Mouse (Mus musculus) erythroblast, embryonic 14.5 days (primary cell): Measurements from ENCODE around the gene Snx14. TPM values are rescaled to one million over a fixed set of nuclear protein-coding genes. Genes with fewer than 3 reads are reported as not detected.

ENCODE experiments used
- H3K27me3 ChIP-seq: 2 replicates; pipeline ENCODE4 v1.6.1; 2012; ENCODE audit warnings: inconsistent platforms; ENCODE audit not compliant: control insufficient read depth
- H3K36me3 ChIP-seq: 2 replicates; pipeline ENCODE4 v1.6.1; 2012; ENCODE audit warnings: mild to moderate bottlenecking, inconsistent platforms; ENCODE audit not compliant: control insufficient read depth
- H3K4me1 ChIP-seq: 2 replicates; pipeline ENCODE4 v1.6.1; 2012; ENCODE audit warnings: inconsistent platforms; ENCODE audit not compliant: control insufficient read depth
- H3K4me3 ChIP-seq: replicated peaks from 2 replicates; pipeline ENCODE3; 2012; ENCODE audit warnings: moderate library complexity, mild to moderate bottlenecking, inconsistent platforms
- H3K9me3 ChIP-seq: 2 replicates; pipeline ENCODE4 v1.6.1; 2012; ENCODE audit warnings: low read length, inconsistent platforms, mixed read lengths; ENCODE audit not compliant: control insufficient read depth
- GATA1 ChIP-seq: IDR thresholded peaks from 2 replicates; pipeline ENCODE4 v1.6.1; 2012; ENCODE audit warnings: low read length, inconsistent platforms, mixed read lengths
- TAL1 ChIP-seq: IDR thresholded peaks from 3 replicates; pipeline ENCODE4 v1.6.1; 2012; ENCODE audit warnings: low read length, inconsistent platforms, mixed read lengths
- polyA plus RNA-seq: library from polyadenylated mRNA; stranded (reverse); fragments of >175 nt; gene quantifications from 2 replicates; pipeline ENCODE4 v1.2.3, GENCODE M21; 2012

The Snx14 gene
- polyA plus RNA-seq, 1 experiment = 0.13 TPM

DNA sequence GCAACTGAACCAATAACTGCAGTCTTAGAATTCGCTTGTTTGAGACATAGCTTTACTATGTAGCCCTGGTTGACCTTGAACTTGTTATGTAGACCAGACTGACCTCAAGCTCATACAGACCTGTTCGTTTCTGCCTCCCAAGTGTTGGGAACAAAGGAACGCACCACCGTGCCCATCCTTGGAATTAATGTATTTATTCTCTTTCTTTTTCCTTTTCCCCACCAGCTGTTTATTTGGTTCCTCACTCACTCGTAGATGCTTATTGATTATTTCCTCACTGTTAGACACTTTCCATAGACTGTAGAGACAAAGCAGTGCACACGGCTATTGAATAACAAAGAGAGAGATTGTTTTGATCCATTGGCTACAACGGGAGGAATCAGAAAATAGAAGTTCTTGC lies 96.5 kb downstream of the Snx14 start:
- no peaks in the 10 kb centered on the region for H3K9me3 ChIP-seq
- H3K4me1 ChIP-seq = no peaks in the 10 kb centered on the region
- H3K36me3 ChIP-seq = no peaks in the 10 kb centered on the region
- H3K27me3 ChIP-seq = no peaks in the 10 kb centered on the region
- H3K4me3 ChIP-seq = no peak overlapping the region
- TF ChIP-seq TAL1 (no peak), GATA1 (no peak)

DNA sequence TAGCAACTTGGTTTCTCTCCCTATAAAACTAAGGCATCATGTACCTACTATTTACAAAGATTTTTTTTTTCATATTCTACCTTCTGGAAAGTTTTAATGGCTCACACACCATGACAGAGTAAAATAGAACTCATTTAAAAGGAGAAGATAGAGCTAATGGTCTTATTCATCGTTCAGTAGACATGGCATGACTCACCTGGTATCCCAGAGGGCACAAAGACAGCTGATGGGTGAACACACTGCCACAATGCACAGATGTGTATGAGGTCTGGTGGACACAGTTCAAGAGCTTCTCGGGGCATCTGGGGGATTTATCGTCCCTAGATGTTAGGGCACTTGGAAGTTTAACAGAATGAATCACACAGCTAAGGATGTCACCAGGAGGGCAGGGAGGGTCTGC lies 97.9 kb downstream of the Snx14 start:
- H3K9me3 ChIP-seq = no peaks in the 10 kb centered on the region
- no peaks in the 10 kb centered on the region for H3K4me1 ChIP-seq
- no peaks in the 10 kb centered on the region for H3K27me3 ChIP-seq
- no peak for TF ChIP-seq TAL1
- TF ChIP-seq GATA1 = no peak
- H3K36me3 ChIP-seq = no peaks in the 10 kb centered on the region
- no peak overlapping the region for H3K4me3 ChIP-seq

DNA sequence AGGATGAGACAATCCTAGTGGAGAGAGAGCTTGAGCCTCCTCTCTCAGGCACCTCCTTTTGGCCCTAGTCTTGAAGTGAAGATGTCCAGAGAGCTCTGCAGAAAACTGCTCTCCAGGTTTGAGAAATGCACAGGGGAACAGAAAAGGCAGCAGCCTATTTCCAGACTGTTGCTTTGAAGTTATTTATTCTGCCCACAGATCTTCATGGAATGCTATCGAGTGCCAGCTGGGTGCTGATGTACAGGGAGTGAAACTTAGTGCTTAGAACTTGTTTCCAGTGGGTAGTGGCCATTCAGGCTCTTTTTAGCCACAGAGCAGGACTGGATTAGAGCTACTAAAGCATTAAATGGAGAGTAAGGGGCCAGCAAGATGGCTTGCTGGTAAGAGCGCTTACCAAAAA lies 102.9 kb downstream of the Snx14 start:
- Histone ChIP-seq H3K27me3 (no peaks in the 10 kb centered on the region), H3K4me3 (no peak overlapping the region), H3K36me3 (no peaks in the 10 kb centered on the region), H3K9me3 (no peaks in the 10 kb centered on the region), H3K4me1 (no peaks in the 10 kb centered on the region)
- TF ChIP-seq TAL1 = no peak
- no peak for TF ChIP-seq GATA1

DNA sequence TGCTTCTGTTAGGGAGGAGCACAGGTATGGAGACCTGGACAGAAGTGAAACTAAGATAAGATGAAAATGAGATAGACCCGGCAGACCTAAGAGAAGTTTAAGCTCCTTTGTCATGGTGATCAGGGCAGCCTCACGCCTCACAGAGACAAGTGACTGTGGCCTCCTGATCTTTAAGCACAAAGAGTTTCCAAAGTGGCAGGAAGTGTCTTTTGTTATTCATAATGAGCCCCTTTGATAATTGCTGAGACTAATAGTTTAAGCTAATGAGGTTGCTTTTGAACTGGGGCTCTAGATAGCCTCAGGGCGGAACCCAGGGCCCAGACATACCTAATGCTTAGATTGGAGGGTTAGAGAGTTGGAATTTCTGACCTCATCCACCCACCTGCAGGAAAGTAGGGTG lies 106.3 kb downstream of the Snx14 start:
- no peak for TF ChIP-seq GATA1
- TF ChIP-seq TAL1 = no peak
- peaks cover 15% of the 10 kb centered on the region for H3K27me3 ChIP-seq

DNA sequence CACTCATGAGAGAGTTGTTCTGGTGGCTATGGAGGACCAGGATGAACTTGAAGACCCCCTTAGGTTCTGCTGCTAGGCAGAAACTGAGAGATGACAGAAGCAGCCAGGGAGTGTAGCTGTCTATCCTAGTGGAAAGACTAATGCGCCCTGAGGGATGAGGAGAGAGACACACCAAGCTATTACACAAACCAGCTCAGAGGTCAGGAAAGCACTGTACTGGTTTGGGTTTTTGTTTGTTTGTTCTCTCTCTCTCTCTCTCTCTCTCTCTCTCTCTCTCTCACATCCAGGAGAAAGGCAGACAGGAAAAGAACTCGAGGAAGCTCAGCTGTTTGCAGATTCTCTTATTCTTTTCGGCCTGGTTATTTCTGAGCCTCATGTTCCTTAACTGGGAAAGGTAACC lies 108.4 kb downstream of the Snx14 start:
- H3K9me3 ChIP-seq = no peaks in the 10 kb centered on the region
- peaks cover 31% of the 10 kb centered on the region for H3K27me3 ChIP-seq
- no peaks in the 10 kb centered on the region for H3K36me3 ChIP-seq
- H3K4me1 ChIP-seq = peaks cover 3% of the 10 kb centered on the region
- H3K4me3 ChIP-seq = no peak overlapping the region
- no peak for TF ChIP-seq TAL1

More for the DNA sequence above, 106.3 kb downstream of the Snx14 start:
- Histone ChIP-seq H3K4me1 (peaks cover 3% of the 10 kb centered on the region), H3K4me3 (no peak overlapping the region), H3K9me3 (no peaks in the 10 kb centered on the region), H3K36me3 (no peaks in the 10 kb centered on the region)

DNA sequence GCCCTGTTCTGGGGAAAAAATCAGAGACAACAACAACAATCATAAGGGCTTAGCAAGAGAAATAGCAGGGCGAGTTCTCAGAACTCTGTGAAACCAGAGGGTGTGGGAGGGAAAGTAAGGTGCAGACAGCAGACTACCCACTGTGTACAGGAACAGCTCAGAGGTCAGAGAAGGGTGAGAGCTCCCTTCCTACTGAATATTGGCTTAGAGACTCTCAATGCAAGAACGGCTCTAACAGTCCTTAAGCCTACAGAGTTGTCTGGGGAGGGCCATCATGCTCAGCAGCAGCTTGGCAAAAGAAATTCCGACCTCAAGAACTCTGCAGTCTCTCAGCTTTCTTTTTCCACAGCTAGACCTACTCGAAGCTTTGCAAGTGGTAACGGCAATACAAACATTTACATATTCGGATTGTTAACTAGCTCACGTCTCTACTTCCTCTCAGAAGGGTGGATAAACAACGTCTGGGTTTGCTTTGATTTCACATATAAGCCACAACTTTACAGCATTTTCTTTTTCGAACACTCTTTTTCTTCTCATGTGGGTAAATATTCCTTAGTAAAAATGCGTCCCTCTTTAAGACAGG lies 109.5 kb downstream of the Snx14 start:
- H3K36me3 ChIP-seq = no peaks in the 10 kb centered on the region
- peaks cover 3% of the 10 kb centered on the region for H3K4me1 ChIP-seq
- H3K9me3 ChIP-seq = no peaks in the 10 kb centered on the region
- no peak for TF ChIP-seq GATA1
- TF ChIP-seq TAL1 = no peak
- peaks cover 31% of the 10 kb centered on the region for H3K27me3 ChIP-seq
- no peak overlapping the region for H3K4me3 ChIP-seq

DNA sequence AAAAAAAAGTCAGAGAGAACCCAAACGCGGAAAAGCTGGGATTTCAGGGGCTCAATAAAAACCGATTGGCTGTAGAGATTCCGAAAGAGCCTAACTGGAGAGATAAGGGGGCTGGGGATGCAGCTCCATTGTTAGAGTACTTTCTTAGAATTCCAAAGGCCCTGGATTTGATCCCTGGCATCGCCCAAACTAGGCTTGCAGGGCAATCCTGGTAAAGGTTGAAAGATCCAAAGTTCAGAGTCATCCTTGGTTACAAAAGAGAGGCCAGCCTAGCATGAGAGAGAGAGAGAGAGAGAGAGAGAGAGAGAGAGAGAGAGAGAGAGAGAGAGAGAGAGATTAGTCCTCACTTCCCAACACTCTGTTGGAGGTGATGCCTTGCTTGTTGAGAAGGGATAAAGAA lies 110.1 kb downstream of the Snx14 start:
- Histone ChIP-seq H3K36me3 (no peaks in the 10 kb centered on the region), H3K4me3 (no peak overlapping the region)

DNA sequence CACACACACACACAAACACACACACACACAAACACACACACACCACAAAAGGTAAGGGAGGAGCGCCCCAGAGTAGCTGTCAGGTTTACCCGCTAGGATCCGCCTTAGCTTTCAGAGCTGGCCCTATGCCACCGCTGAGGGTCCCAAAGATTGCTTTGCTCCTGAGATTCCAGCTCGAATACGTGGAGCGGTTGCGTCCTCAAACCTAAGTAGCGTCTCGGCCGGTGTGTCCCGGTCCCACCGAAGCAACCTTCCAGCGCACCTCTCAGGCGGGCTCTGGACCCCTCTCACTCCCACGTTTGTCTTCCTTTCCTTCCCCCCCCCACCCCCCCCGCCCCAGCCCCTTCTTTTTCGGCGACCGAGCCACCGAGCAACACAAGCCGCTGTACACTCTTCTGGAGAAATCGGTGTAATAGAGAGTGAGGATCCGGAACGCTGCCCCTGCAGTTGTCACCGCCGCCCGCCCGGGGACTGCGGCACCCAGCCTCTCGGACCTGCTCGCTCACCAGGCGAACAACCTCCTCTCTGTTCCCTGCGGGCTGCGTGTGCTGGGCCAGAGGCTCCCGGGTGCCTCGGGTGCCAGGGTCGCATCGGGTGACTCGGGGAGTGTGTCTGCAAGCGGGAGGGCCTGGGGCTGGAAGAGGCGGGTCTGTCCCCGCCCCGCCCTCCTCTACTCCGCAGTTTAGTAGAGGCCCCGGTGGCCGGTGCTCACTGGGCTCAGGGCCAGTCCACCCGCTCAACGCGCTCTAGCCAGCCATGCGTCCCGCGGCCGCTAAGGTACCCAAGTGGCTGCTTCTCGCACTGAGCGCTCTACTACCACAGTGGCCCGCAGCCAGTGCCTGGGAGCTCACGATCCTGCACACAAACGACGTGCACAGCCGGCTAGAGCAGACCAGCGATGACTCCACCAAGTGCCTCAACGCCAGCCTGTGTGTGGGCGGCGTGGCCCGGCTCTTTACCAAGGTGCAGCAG lies 111.5 kb downstream of the Snx14 start, which contains the start of gene Nt5e:
TSS of gene Nt5e (plus strand) at position 268 of the 972 bp plus-strand sequence.
- Histone ChIP-seq H3K27me3 (peaks cover 31% of the 10 kb centered on the region), H3K9me3 (no peaks in the 10 kb centered on the region), H3K4me3 (peak within 1 kb of the TSS; percentile 49), H3K4me1 (peaks cover 3% of the 10 kb centered on the region), H3K36me3 (no peaks in the 10 kb centered on the region)
- no peak for TF ChIP-seq TAL1
- TF ChIP-seq GATA1 = no peak

More for the DNA sequence above, 110.1 kb downstream of the Snx14 start:
- peaks cover 31% of the 10 kb centered on the region for H3K27me3 ChIP-seq
- no peak for TF ChIP-seq GATA1
- no peak for TF ChIP-seq TAL1
- peaks cover 3% of the 10 kb centered on the region for H3K4me1 ChIP-seq
- H3K9me3 ChIP-seq = no peaks in the 10 kb centered on the region

Other genes starting within 250 kb of the Snx14 start
- gene Nt5e, start 111.8 kb downstream of the Snx14 start, polyA plus RNA-seq = not detected in 2 replicates
- gene Gm20537, start 17.7 kb upstream of the Snx14 start, polyA plus RNA-seq = not detected in 2 replicates
- 3.0 and 3.8 TPM in 2 replicates for gene Syncrip, start 43.6 kb upstream of the Snx14 start, polyA plus RNA-seq
- 0.47 and 0.62 TPM in 2 replicates for gene Zfp949, start 109.1 kb upstream of the Snx14 start, polyA plus RNA-seq
- gene Trim43a, start 141.9 kb upstream of the Snx14 start, polyA plus RNA-seq = not detected in 2 replicates